Mouse (Mus musculus): ENCODE results near the gene Rtn2. TPM values are rescaled to one million over a fixed set of nuclear protein-coding genes. Genes with fewer than 3 reads are reported as not detected.

Rtn2 gene
- polyA plus RNA-seq, 1 experiment from 2014 or later, result 7.1 TPM

- under 1% methylated on average over 49 of the region's 49 CpGs for WGBS
- H3K27me3 ChIP-seq (replicated peaks; ENCODE audit: control insufficient read depth, insufficient read depth, low read length), result peaks cover 29% of the 10 kb centered on the region
- H3K4me2 ChIP-seq (replicated peaks; ENCODE audit: low read depth), result peak within 1 kb of the TSS; percentile 97
- H3K27ac ChIP-seq (ENCODE audit: low read depth, low read length), result no peak within 1 kb of the TSS; the same call in 1 of the 2 replicates
- H3K9me3 ChIP-seq (ENCODE audit: control insufficient read depth), result no peaks in the 10 kb centered on the region
- H3K4me3 ChIP-seq (ENCODE audit: low read depth, low read length), result peak within 1 kb of the TSS; percentile 71
- H3K9ac ChIP-seq (ENCODE audit: low read depth, low read length), result peak within 1 kb of the TSS; percentile 57
- H3K4me1 ChIP-seq (replicated peaks; ENCODE audit: control insufficient read depth, insufficient read depth, low read length), result no peaks in the 10 kb centered on the region
- peak; percentile 88 for ATAC-seq
- TF ChIP-seq CTCF (IDR thresholded peaks at IDR 0.05; ENCODE audit: low read depth), result peak; percentile 68
- no peaks in the 10 kb centered on the region for H3K36me3 ChIP-seq (ENCODE audit: control insufficient read depth, insufficient read depth)
Observed at GRCm38 (mm10) chr7:19309884-19310641, 27.6 kb downstream of the Rtn2 start, which contains the start of gene Fosb. Gene Fosb, minus strand, starts transcription at chr7:19310051.

GRCm38 (mm10) chr7:19311991-19312390 lies 29.6 kb downstream of the Rtn2 start:
- H3K4me2 ChIP-seq (replicated peaks; ENCODE audit: low read depth), result no peak overlapping the region
- no peak for TF ChIP-seq CTCF (IDR thresholded peaks at IDR 0.05; ENCODE audit: low read depth)
- H3K4me3 ChIP-seq (ENCODE audit: low read depth, low read length), result no peak overlapping the region
- WGBS, result 33% methylated on average over 4 of the region's 4 CpGs
- H3K27ac ChIP-seq (ENCODE audit: low read depth, low read length), result no peak overlapping the region
- no peaks in the 10 kb centered on the region for H3K9me3 ChIP-seq (ENCODE audit: control insufficient read depth)
- ATAC-seq, result no peak
- no peak overlapping the region for H3K9ac ChIP-seq (ENCODE audit: low read depth, low read length)
- no peaks in the 10 kb centered on the region for H3K4me1 ChIP-seq (replicated peaks; ENCODE audit: control insufficient read depth, insufficient read depth, low read length)
- H3K27me3 ChIP-seq (replicated peaks; ENCODE audit: control insufficient read depth, insufficient read depth, low read length), result peaks cover 12% of the 10 kb centered on the region
- H3K36me3 ChIP-seq (ENCODE audit: control insufficient read depth, insufficient read depth), result no peaks in the 10 kb centered on the region

GRCm38 (mm10) chr7:19314033-19314432 lies 31.6 kb downstream of the Rtn2 start:
- Histone ChIP-seq H3K36me3 (ENCODE audit: control insufficient read depth, insufficient read depth) (no peaks in the 10 kb centered on the region), H3K27ac (ENCODE audit: low read depth, low read length) (no peak overlapping the region), H3K4me1 (replicated peaks; ENCODE audit: control insufficient read depth, insufficient read depth, low read length) (no peaks in the 10 kb centered on the region), H3K4me2 (replicated peaks; ENCODE audit: low read depth) (no peak overlapping the region), H3K27me3 (replicated peaks; ENCODE audit: control insufficient read depth, insufficient read depth, low read length) (0 out of 2 replicates have a peak, but pooled peaks cover 13% of the 10 kb centered on the region), H3K9me3 (ENCODE audit: control insufficient read depth) (no peaks in the 10 kb centered on the region), H3K4me3 (ENCODE audit: low read depth, low read length) (no peak overlapping the region), H3K9ac (ENCODE audit: low read depth, low read length) (no peak overlapping the region)
- no peak for ATAC-seq
- TF ChIP-seq CTCF (IDR thresholded peaks at IDR 0.05; ENCODE audit: low read depth), result no peak
- 46% methylated on average over 5 of the region's 5 CpGs for whole genome bisulfite sequencing

- Histone ChIP-seq H3K4me2 (replicated peaks; ENCODE audit: low read depth) (no peak overlapping the region), H3K27me3 (replicated peaks; ENCODE audit: control insufficient read depth, insufficient read depth, low read length) (0 out of 2 replicates have a peak, but pooled peaks cover 13% of the 10 kb centered on the region), H3K9me3 (ENCODE audit: control insufficient read depth) (no peaks in the 10 kb centered on the region), H3K4me3 (ENCODE audit: low read depth, low read length) (no peak overlapping the region), H3K27ac (ENCODE audit: low read depth, low read length) (no peak overlapping the region), H3K36me3 (ENCODE audit: control insufficient read depth, insufficient read depth) (no peaks in the 10 kb centered on the region), H3K4me1 (replicated peaks; ENCODE audit: control insufficient read depth, insufficient read depth, low read length) (no peaks in the 10 kb centered on the region), H3K9ac (ENCODE audit: low read depth, low read length) (no peak overlapping the region)
- ATAC-seq, result no peak
- TF ChIP-seq CTCF (IDR thresholded peaks at IDR 0.05; ENCODE audit: low read depth), result no peak
- WGBS, result 49% methylated on average over 14 of the region's 14 CpGs
Observed at GRCm38 (mm10) chr7:19316451-19317161, 34.2 kb downstream of the Rtn2 start.

- 0 out of 2 replicates have a peak, but pooled peaks cover 20% of the 10 kb centered on the region for H3K27me3 ChIP-seq (replicated peaks; ENCODE audit: control insufficient read depth, insufficient read depth, low read length)
- no peak for TF ChIP-seq CTCF (IDR thresholded peaks at IDR 0.05; ENCODE audit: low read depth)
- H3K4me3 ChIP-seq (ENCODE audit: low read depth, low read length), result no peak overlapping the region
- H3K9me3 ChIP-seq (ENCODE audit: control insufficient read depth), result no peaks in the 10 kb centered on the region
- H3K4me2 ChIP-seq (replicated peaks; ENCODE audit: low read depth), result no peak overlapping the region
- no peak for ATAC-seq
- no peak overlapping the region for H3K27ac ChIP-seq (ENCODE audit: low read depth, low read length)
- no peaks in the 10 kb centered on the region for H3K36me3 ChIP-seq (ENCODE audit: control insufficient read depth, insufficient read depth)
- no peaks in the 10 kb centered on the region for H3K4me1 ChIP-seq (replicated peaks; ENCODE audit: control insufficient read depth, insufficient read depth, low read length)
- 75% methylated on average over 2 of the region's 2 CpGs for WGBS
- no peak overlapping the region for H3K9ac ChIP-seq (ENCODE audit: low read depth, low read length)
Observed at GRCm38 (mm10) chr7:19318201-19318600, 35.8 kb downstream of the Rtn2 start.

- no peak for TF ChIP-seq CTCF (IDR thresholded peaks at IDR 0.05; ENCODE audit: low read depth)
- 72% methylated on average over 7 of the region's 7 CpGs for WGBS
- H3K4me3 ChIP-seq (ENCODE audit: low read depth, low read length), result no peak overlapping the region
- no peak for ATAC-seq
- no peaks in the 10 kb centered on the region for H3K4me1 ChIP-seq (replicated peaks; ENCODE audit: control insufficient read depth, insufficient read depth, low read length)
- H3K4me2 ChIP-seq (replicated peaks; ENCODE audit: low read depth), result no peak overlapping the region
- H3K36me3 ChIP-seq (ENCODE audit: control insufficient read depth, insufficient read depth), result no peaks in the 10 kb centered on the region
- H3K27me3 ChIP-seq (replicated peaks; ENCODE audit: control insufficient read depth, insufficient read depth, low read length), result 0 out of 2 replicates have a peak, but pooled peaks cover 20% of the 10 kb centered on the region
- H3K27ac ChIP-seq (ENCODE audit: low read depth, low read length), result no peak overlapping the region
- H3K9ac ChIP-seq (ENCODE audit: low read depth, low read length), result no peak overlapping the region
- no peaks in the 10 kb centered on the region for H3K9me3 ChIP-seq (ENCODE audit: control insufficient read depth)
Observed at GRCm38 (mm10) chr7:19318676-19319075, 36.3 kb downstream of the Rtn2 start.

Measured in intestine, postnatal 0 days (tissue).